Mouse (Mus musculus): ENCODE data around the gene Sult1b1.
"Not testable (repeated sequence)": the region's sequence is repeated elsewhere in the genome, so short reads cannot be mapped to it uniquely, and the experiment has no call there.

Sult1b1 gene

GRCm38 (mm10) chr5:87538111-87538510 is at the start of gene Sult1b1:
Gene Sult1b1, minus strand, starts transcription at chr5:87538195.
- no peak for DNase-seq (ENCODE audit: low read depth, low spot score)
- Histone ChIP-seq H3K36me3 (ENCODE audit: control insufficient read depth, insufficient read depth, low read length, poor library complexity, severe bottlenecking) (no peaks in the 10 kb centered on the region), H3K27me3 (ENCODE audit: control insufficient read depth, insufficient read depth, low read length, poor library complexity, severe bottlenecking) (no peaks in the 10 kb centered on the region)

GRCm38 (mm10) chr5:87580389-87580788 is 42.4 kb upstream of the Sult1b1 start:
- Histone ChIP-seq H3K36me3 (ENCODE audit: control insufficient read depth, insufficient read depth, low read length, poor library complexity, severe bottlenecking) (no peaks in the 10 kb centered on the region), H3K27me3 (ENCODE audit: control insufficient read depth, insufficient read depth, low read length, poor library complexity, severe bottlenecking) (no peaks in the 10 kb centered on the region)
- no peak for DNase-seq (ENCODE audit: low read depth, low spot score)

- no peaks in the 10 kb centered on the region for H3K27me3 ChIP-seq (ENCODE audit: control insufficient read depth, insufficient read depth, low read length, poor library complexity, severe bottlenecking)
- no peak for DNase-seq (ENCODE audit: low read depth, low spot score)
- no peaks in the 10 kb centered on the region for H3K36me3 ChIP-seq (ENCODE audit: control insufficient read depth, insufficient read depth, low read length, poor library complexity, severe bottlenecking)
Observed at GRCm38 (mm10) chr5:87574174-87574573, 36.2 kb upstream of the Sult1b1 start.

GRCm38 (mm10) chr5:87573490-87573889 is 35.5 kb upstream of the Sult1b1 start:
- DNase-seq (ENCODE audit: low read depth, low spot score): no peak
- Histone ChIP-seq H3K27me3 (ENCODE audit: control insufficient read depth, insufficient read depth, low read length, poor library complexity, severe bottlenecking) (no peaks in the 10 kb centered on the region), H3K36me3 (ENCODE audit: control insufficient read depth, insufficient read depth, low read length, poor library complexity, severe bottlenecking) (no peaks in the 10 kb centered on the region)

GRCm38 (mm10) chr5:87572781-87573180 is 34.8 kb upstream of the Sult1b1 start:
- DNase-seq (ENCODE audit: low read depth, low spot score): no peak
- no peaks in the 10 kb centered on the region for H3K27me3 ChIP-seq (ENCODE audit: control insufficient read depth, insufficient read depth, low read length, poor library complexity, severe bottlenecking)
- no peaks in the 10 kb centered on the region for H3K36me3 ChIP-seq (ENCODE audit: control insufficient read depth, insufficient read depth, low read length, poor library complexity, severe bottlenecking)

GRCm38 (mm10) chr5:87568845-87569244 is 30.9 kb upstream of the Sult1b1 start, which contains the start of gene Sult1d1:
Gene Sult1d1, minus strand, starts transcription at chr5:87569027.
- no peak for DNase-seq (ENCODE audit: low read depth, low spot score)
- Histone ChIP-seq H3K27me3 (ENCODE audit: control insufficient read depth, insufficient read depth, low read length, poor library complexity, severe bottlenecking) (no peaks in the 10 kb centered on the region), H3K36me3 (ENCODE audit: control insufficient read depth, insufficient read depth, low read length, poor library complexity, severe bottlenecking) (no peaks in the 10 kb centered on the region)

- no peaks in the 10 kb centered on the region for H3K36me3 ChIP-seq (ENCODE audit: control insufficient read depth, insufficient read depth, low read length, poor library complexity, severe bottlenecking)
- no peak for DNase-seq (ENCODE audit: low read depth, low spot score)
- no peaks in the 10 kb centered on the region for H3K27me3 ChIP-seq (ENCODE audit: control insufficient read depth, insufficient read depth, low read length, poor library complexity, severe bottlenecking)
Observed at GRCm38 (mm10) chr5:87567306-87567705, 29.3 kb upstream of the Sult1b1 start.

- DNase-seq (ENCODE audit: low read depth, low spot score): no peak
- H3K27me3 ChIP-seq (ENCODE audit: control insufficient read depth, insufficient read depth, low read length, poor library complexity, severe bottlenecking): no peaks in the 10 kb centered on the region
- H3K36me3 ChIP-seq (ENCODE audit: control insufficient read depth, insufficient read depth, low read length, poor library complexity, severe bottlenecking): no peaks in the 10 kb centered on the region
Observed at GRCm38 (mm10) chr5:87562966-87563365, 25.0 kb upstream of the Sult1b1 start.

- Histone ChIP-seq H3K36me3 (ENCODE audit: control insufficient read depth, insufficient read depth, low read length, poor library complexity, severe bottlenecking) (no peaks in the 10 kb centered on the region), H3K27me3 (ENCODE audit: control insufficient read depth, insufficient read depth, low read length, poor library complexity, severe bottlenecking) (no peaks in the 10 kb centered on the region)
- no peak for DNase-seq (ENCODE audit: low read depth, low spot score)
Observed at GRCm38 (mm10) chr5:87562526-87562925, 24.5 kb upstream of the Sult1b1 start.

GRCm38 (mm10) chr5:87560145-87560544 is 22.1 kb upstream of the Sult1b1 start:
- DNase-seq (ENCODE audit: low read depth, low spot score): no peak
- no peaks in the 10 kb centered on the region for H3K27me3 ChIP-seq (ENCODE audit: control insufficient read depth, insufficient read depth, low read length, poor library complexity, severe bottlenecking)
- no peaks in the 10 kb centered on the region for H3K36me3 ChIP-seq (ENCODE audit: control insufficient read depth, insufficient read depth, low read length, poor library complexity, severe bottlenecking)

- H3K27me3 ChIP-seq (ENCODE audit: control insufficient read depth, insufficient read depth, low read length, poor library complexity, severe bottlenecking): no peaks in the 10 kb centered on the region
- no peaks in the 10 kb centered on the region for H3K36me3 ChIP-seq (ENCODE audit: control insufficient read depth, insufficient read depth, low read length, poor library complexity, severe bottlenecking)
- DNase-seq (ENCODE audit: low read depth, low spot score): no peak
Observed at GRCm38 (mm10) chr5:87550935-87551334, 12.9 kb upstream of the Sult1b1 start.

GRCm38 (mm10) chr5:87535994-87536644 is 1.9 kb downstream of the Sult1b1 start:
- DNase-seq (ENCODE audit: low read depth, low spot score): no peak
- Histone ChIP-seq H3K36me3 (ENCODE audit: control insufficient read depth, insufficient read depth, low read length, poor library complexity, severe bottlenecking) (no peaks in the 10 kb centered on the region), H3K27me3 (ENCODE audit: control insufficient read depth, insufficient read depth, low read length, poor library complexity, severe bottlenecking) (no peaks in the 10 kb centered on the region)

GRCm38 (mm10) chr5:87532288-87532687 is 5.7 kb downstream of the Sult1b1 start:
- no peaks in the 10 kb centered on the region for H3K36me3 ChIP-seq (ENCODE audit: control insufficient read depth, insufficient read depth, low read length, poor library complexity, severe bottlenecking)
- no peaks in the 10 kb centered on the region for H3K27me3 ChIP-seq (ENCODE audit: control insufficient read depth, insufficient read depth, low read length, poor library complexity, severe bottlenecking)
- DNase-seq (ENCODE audit: low read depth, low spot score): no peak

GRCm38 (mm10) chr5:87523561-87523960 is 14.4 kb downstream of the Sult1b1 start:
- H3K27me3 ChIP-seq (ENCODE audit: control insufficient read depth, insufficient read depth, low read length, poor library complexity, severe bottlenecking); DNase-seq (ENCODE audit: low read depth, low spot score); H3K36me3 ChIP-seq (ENCODE audit: control insufficient read depth, insufficient read depth, low read length, poor library complexity, severe bottlenecking): not testable (repeated sequence)

GRCm38 (mm10) chr5:87505776-87506458 is 32.1 kb downstream of the Sult1b1 start:
- no peak for DNase-seq (ENCODE audit: low read depth, low spot score)
- no peaks in the 10 kb centered on the region for H3K36me3 ChIP-seq (ENCODE audit: control insufficient read depth, insufficient read depth, low read length, poor library complexity, severe bottlenecking)

More at GRCm38 (mm10) chr5:87505776-87506458, 32.1 kb downstream of the Sult1b1 start:
- no peaks in the 10 kb centered on the region for H3K27me3 ChIP-seq (ENCODE audit: control insufficient read depth, insufficient read depth, low read length, poor library complexity, severe bottlenecking)
